Comparison of ENCODE assay signal across 19 mouse cellular contexts in the genomic region with DNA sequence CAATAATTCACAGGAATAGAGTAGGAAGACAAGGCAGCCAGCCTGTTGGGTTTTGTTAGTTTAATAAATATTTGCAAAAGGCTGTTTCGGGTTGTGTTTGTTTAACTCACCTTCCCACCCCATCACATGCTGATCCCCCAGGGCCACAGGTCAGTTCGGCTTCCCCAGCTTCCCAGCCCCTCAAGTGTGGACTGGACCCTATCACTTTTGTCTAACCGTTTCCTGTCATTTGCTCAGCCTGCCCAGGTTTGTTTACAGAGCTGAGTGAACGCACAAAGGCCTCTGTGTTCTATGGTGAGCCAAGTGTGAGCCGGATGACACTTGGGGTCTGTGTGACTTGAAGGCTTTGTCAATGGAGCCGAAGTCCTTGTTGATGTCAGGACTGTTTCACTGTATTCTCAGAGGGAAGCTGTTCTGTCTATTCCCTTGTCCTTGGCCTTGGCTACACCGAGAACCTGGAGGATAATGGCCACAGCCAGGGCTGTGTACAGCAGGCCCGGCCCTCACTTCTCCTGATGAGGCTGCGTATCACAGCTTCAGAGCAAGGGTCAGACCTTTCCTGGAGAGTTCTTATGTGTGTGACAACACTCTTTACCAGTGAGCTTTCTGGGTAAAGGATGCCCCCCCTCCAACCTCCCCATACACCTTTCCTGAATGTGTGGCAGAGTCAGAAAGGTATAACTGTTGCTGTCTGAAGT. TPM values are rescaled to one million over a fixed set of nuclear protein-coding genes. Genes with fewer than 3 reads are reported as not detected.
A peak's percentile ranks its signal among the peaks of the same experiment; 100 is the strongest.
DNase-seq lines count a peak whose midpoint lies in the region; ATAC-seq and TF ChIP-seq lines count a peak whose summit lies in the region.
"Had no signal": no experiment of that assay in that cellular context is flagged by ENCODE, and none has a peak within 500 bp of the region (broad histone marks: within the 10 kb centered on the region; RNA-seq: fewer than 3 reads in every experiment).

No protein-coding gene starts in this region.

- no peak for TF ChIP-seq CTCF in cortical plate, adult 2 months (IDR thresholded peaks at IDR 0.05; ENCODE audit: extremely low read depth, insufficient read depth, low read length)
- no peak for TF ChIP-seq CTCF in intestine, postnatal 0 days (IDR thresholded peaks at IDR 0.05; ENCODE audit: low read depth)
- TF ChIP-seq CTCF in left cerebral cortex, adult 2 months (IDR thresholded peaks at IDR 0.05) = no peak

- H3K9me3 ChIP-seq in heart, embryonic 10.5 days = no peaks in the 10 kb centered on the region
- no peaks in the 10 kb centered on the region for H3K9me3 ChIP-seq in intestine, postnatal 0 days (ENCODE audit: control insufficient read depth)
- H3K9me3 ChIP-seq: forebrain, embryonic 13.5 days; heart, embryonic 15.5 days had no signal

- H3K4me1 ChIP-seq in heart, embryonic 10.5 days = peaks cover 12% of the 10 kb centered on the region
- H3K4me1 ChIP-seq in cortical plate, adult 2 months (ENCODE audit: control insufficient read depth, insufficient read depth, low read length) = no peaks in the 10 kb centered on the region
- no peaks in the 10 kb centered on the region; the same call in 1 of the 2 replicates for H3K4me1 ChIP-seq in intestine, postnatal 0 days (replicated peaks; ENCODE audit: control insufficient read depth, insufficient read depth, low read length)
- H3K4me1 ChIP-seq: forebrain, embryonic 13.5 days had no signal

- H3K9ac ChIP-seq in intestine, postnatal 0 days (ENCODE audit: low read depth, low read length) = no peak overlapping the region
- H3K9ac ChIP-seq: forebrain, embryonic 13.5 days; heart, embryonic 15.5 days; hindbrain, embryonic 14.5 days had no signal

- H3K4me3 ChIP-seq in heart, embryonic 10.5 days = no peak overlapping the region
- no peak overlapping the region for H3K4me3 ChIP-seq in cortical plate, adult 2 months (ENCODE audit: insufficient read depth, low read length)
- H3K4me3 ChIP-seq in intestine, postnatal 0 days (ENCODE audit: low read depth, low read length) = no peak overlapping the region
- no peak overlapping the region for H3K4me3 ChIP-seq in left cerebral cortex, adult 2 months
- H3K4me3 ChIP-seq: forebrain, embryonic 13.5 days; heart, embryonic 15.5 days had no signal

- no peak for DNase-seq in heart, embryonic 10.5 days (ENCODE audit: low spot score)
- no peak for DNase-seq in heart, postnatal 14 days
- peak; percentile 56 for DNase-seq in mesoderm, embryonic 11.5 days (ENCODE audit: low read depth, low spot score)
- DNase-seq in left cerebral cortex, adult 2 months (ENCODE audit: extremely low spot score in 1 of 2, low spot score in 2 of 2) = no peak
- no peak for DNase-seq in spleen, postnatal 36 days (ENCODE audit: low spot score in 2 of 2)
- no peak for DNase-seq in B cell, adult 2 months
- DNase-seq: cerebellum, adult 11 months; cerebellum, postnatal 36 days; kidney, adult 8-10 months; kidney, postnatal 4 days; layer of hippocampus, postnatal 36 days; right cerebral cortex, postnatal 25 days; thymus, postnatal 36 days had no signal

- WGBS in heart, embryonic 10.5 days = 55% methylated on average over 9 of the region's 9 CpGs
- 24% methylated on average over 9 of the region's 9 CpGs for WGBS in intestine, postnatal 0 days

- peak; percentile 68 for ATAC-seq in intestine, postnatal 0 days
- ATAC-seq: forebrain, embryonic 13.5 days; midbrain, embryonic 16.5 days had no signal

- H3K36me3 ChIP-seq in heart, embryonic 10.5 days = no peaks in the 10 kb centered on the region
- no peaks in the 10 kb centered on the region for H3K36me3 ChIP-seq in intestine, postnatal 0 days (ENCODE audit: control insufficient read depth, insufficient read depth)
- H3K36me3 ChIP-seq: heart, embryonic 15.5 days had no signal

- intact Hi-C loops in heart, postnatal 14 days (cut with DNase I) = no loop called here
- intact Hi-C loops in left cerebral cortex, adult 2 months (cut with DNase I) = no loop called here

- no peak overlapping the region for H3K4me2 ChIP-seq in intestine, postnatal 0 days (replicated peaks; ENCODE audit: low read depth)
- H3K4me2 ChIP-seq: forebrain, embryonic 13.5 days; heart, embryonic 15.5 days; hindbrain, embryonic 14.5 days had no signal

- TF ChIP-seq POLR2A in cortical plate, adult 2 months (IDR thresholded peaks at IDR 0.05; ENCODE audit: extremely low read depth, insufficient read depth, low read length) = no peak

- H3K27me3 ChIP-seq in heart, embryonic 10.5 days (ENCODE audit: insufficient read depth, poor library complexity, severe bottlenecking) = no peaks in the 10 kb centered on the region
- no peaks in the 10 kb centered on the region for H3K27me3 ChIP-seq in intestine, postnatal 0 days (replicated peaks; ENCODE audit: control insufficient read depth, insufficient read depth, low read length)
- H3K27me3 ChIP-seq: forebrain, embryonic 13.5 days; heart, embryonic 15.5 days had no signal

- peak overlapping the region; percentile 62 for H3K27ac ChIP-seq in heart, embryonic 10.5 days
- H3K27ac ChIP-seq in cortical plate, adult 2 months (ENCODE audit: insufficient read depth, low read length) = peak overlapping the region; percentile 78
- peak overlapping the region; percentile 46; the same call in 1 of the 2 replicates for H3K27ac ChIP-seq in intestine, postnatal 0 days (ENCODE audit: low read depth, low read length)
- H3K27ac ChIP-seq in left cerebral cortex, adult 2 months = no peak overlapping the region
- H3K27ac ChIP-seq: forebrain, embryonic 13.5 days; heart, embryonic 15.5 days; hindbrain, embryonic 14.5 days had no signal

RNA-seq across cellular contexts. Expression of gene Synj2, which starts 24.2 kb away (rescaled TPM):
- polyA plus RNA-seq in heart, embryonic 10.5 days (2016; fragmentation: Nextera tagmentation; extraction: Ambion mirVana) = 3.4 and 3.8 TPM in 2 replicates
- total RNA-seq in heart, postnatal 14 days (2021) = 10 to 100 TPM; 30.7 to 32.1 TPM
- 37.7 and 39.6 TPM in 2 replicates for polyA plus RNA-seq in cortical plate, adult 2 months (2012; rRNA removed)
- polyA plus RNA-seq in intestine, postnatal 0 days (2015; fragmentation: Nextera tagmentation; extraction: Ambion mirVana) = 2.1 and 2.6 TPM in 2 replicates
- 100 to 1,000 TPM; 130 to 132 TPM for total RNA-seq in left cerebral cortex, adult 2 months (2021)
